Mouse (Mus musculus) ES-E14 (cell line): ENCODE measurements around the gene Grin2d.

Experiments used
- HCFC1 ChIP-seq: IDR thresholded peaks from 2 replicates; pipeline ENCODE4 v1.6.1; 2012; ENCODE audit warnings: low read length, inconsistent platforms, borderline replicate concordance; ENCODE audit not compliant: insufficient read depth
- ZNF384 ChIP-seq: IDR thresholded peaks from 2 replicates; pipeline ENCODE4 v1.6.1; 2012; ENCODE audit warnings: low read depth, low read length, inconsistent platforms

- TF ChIP-seq HCFC1 (no peak), ZNF384 (no peak)
Observed at GRCm38 (mm10) chr7:45869787-45870186, 8.4 kb downstream of the Grin2d start.
